Comparison of ENCODE assay signal across 36 mouse cellular contexts in genomic region chr5:128549811-128550210, GRCm38 (mm10). TPM values are rescaled to one million over a fixed set of nuclear protein-coding genes. Genes with fewer than 3 reads are reported as not detected.
"Had no signal": no experiment of that assay in that cellular context is flagged by ENCODE, and none has a peak within 500 bp of the region (broad histone marks: within the 10 kb centered on the region; RNA-seq: fewer than 3 reads in every experiment).

No protein-coding gene starts in this region.

- H3K4me1 ChIP-seq: liver, embryonic 12.5 days; liver, embryonic 13.5 days; liver, embryonic 15.5 days; megakaryocyte, embryonic 14.5 days had no signal

- H3K9ac ChIP-seq: limb, embryonic 12.5 days; limb, embryonic 13.5 days; limb, embryonic 15.5 days; liver, embryonic 12.5 days; liver, embryonic 13.5 days; liver, embryonic 14.5 days; liver, embryonic 15.5 days; liver, postnatal 0 days; lung, embryonic 14.5 days; lung, embryonic 15.5 days; midbrain, embryonic 12.5 days; midbrain, embryonic 13.5 days; midbrain, embryonic 15.5 days; neural tube, embryonic 12.5 days; neural tube, embryonic 13.5 days had no signal

- H3K4me3 ChIP-seq: limb, embryonic 10.5 days; limb, embryonic 12.5 days; limb, embryonic 13.5 days; limb, embryonic 15.5 days; liver, embryonic 12.5 days; liver, embryonic 13.5 days; liver, embryonic 15.5 days; lung, embryonic 15.5 days; megakaryocyte, embryonic 14.5 days; midbrain, embryonic 12.5 days; midbrain, embryonic 13.5 days; midbrain, embryonic 15.5 days; myocyte; neural tube, embryonic 12.5 days; neural tube, embryonic 13.5 days had no signal

- H3K27ac ChIP-seq: limb, embryonic 10.5 days; limb, embryonic 12.5 days; limb, embryonic 13.5 days; limb, embryonic 15.5 days; liver, embryonic 12.5 days; liver, embryonic 13.5 days; liver, embryonic 14.5 days; liver, embryonic 15.5 days; lung, embryonic 15.5 days; macrophage; midbrain, embryonic 12.5 days; midbrain, embryonic 13.5 days; midbrain, embryonic 15.5 days; neural tube, embryonic 12.5 days; neural tube, embryonic 13.5 days had no signal

- H3K4me2 ChIP-seq: limb, embryonic 12.5 days; limb, embryonic 13.5 days; limb, embryonic 15.5 days; liver, embryonic 11.5 days; liver, embryonic 12.5 days; liver, embryonic 13.5 days; liver, embryonic 15.5 days; lung, embryonic 14.5 days; lung, embryonic 15.5 days; midbrain, embryonic 12.5 days; midbrain, embryonic 13.5 days; midbrain, embryonic 15.5 days; neural tube, embryonic 12.5 days; neural tube, embryonic 13.5 days had no signal

- DNase-seq: left cerebral cortex, postnatal 4 days; liver; liver, embryonic 13.5 days; liver, postnatal 0 days; lung, adult 18-20 months; lung, adult 2 months; lung, embryonic 14.5 days; lung, postnatal 10 days; lung, postnatal 14 days; lung, postnatal 36 days; lung, postnatal 4 days; midbrain, embryonic 14.5 days had no signal

- ATAC-seq: liver, embryonic 12.5 days; liver, postnatal 0 days; lung, postnatal 0 days; midbrain, embryonic 13.5 days; midbrain, embryonic 15.5 days; midbrain, embryonic 16.5 days had no signal

- H3K27me3 ChIP-seq: neural tube, embryonic 12.5 days had no signal

- H3K36me3 ChIP-seq: limb, embryonic 10.5 days; limb, embryonic 12.5 days; limb, embryonic 13.5 days; limb, embryonic 15.5 days; liver, embryonic 12.5 days; liver, embryonic 13.5 days; liver, embryonic 15.5 days; lung, embryonic 15.5 days; midbrain, embryonic 12.5 days; midbrain, embryonic 13.5 days; midbrain, embryonic 15.5 days; neural tube, embryonic 12.5 days; neural tube, embryonic 13.5 days had no signal

- H3K9me3 ChIP-seq: limb, embryonic 10.5 days; limb, embryonic 15.5 days; liver, embryonic 12.5 days; liver, embryonic 13.5 days; liver, embryonic 15.5 days; lung, embryonic 15.5 days; midbrain, embryonic 12.5 days; midbrain, embryonic 13.5 days; midbrain, embryonic 15.5 days; neural tube, embryonic 12.5 days; neural tube, embryonic 13.5 days had no signal

RNA-seq across cellular contexts. Expression of gene Fzd10, which starts 50.8 kb away (rescaled TPM):
- total RNA-seq: liver, adult 2 months; megakaryocyte progenitor cell, adult 5-6 weeks; megakaryocyte-erythroid progenitor cell, adult 5-6 weeks; monocyte, adult 5-6 weeks had no signal
- polyA plus RNA-seq: liver, adult 2 months; liver, embryonic 15.5 days; liver, embryonic 16.5 days; liver, postnatal 0 days; macrophage; myocyte had no signal
